Mouse (Mus musculus): Measurements from ENCODE around the gene Stk35. TPM values are rescaled to one million over a fixed set of nuclear protein-coding genes. Genes with fewer than 3 reads are reported as not detected.

Stk35 gene
- polyA plus RNA-seq, 1 experiment: 18.8 TPM

DNA sequence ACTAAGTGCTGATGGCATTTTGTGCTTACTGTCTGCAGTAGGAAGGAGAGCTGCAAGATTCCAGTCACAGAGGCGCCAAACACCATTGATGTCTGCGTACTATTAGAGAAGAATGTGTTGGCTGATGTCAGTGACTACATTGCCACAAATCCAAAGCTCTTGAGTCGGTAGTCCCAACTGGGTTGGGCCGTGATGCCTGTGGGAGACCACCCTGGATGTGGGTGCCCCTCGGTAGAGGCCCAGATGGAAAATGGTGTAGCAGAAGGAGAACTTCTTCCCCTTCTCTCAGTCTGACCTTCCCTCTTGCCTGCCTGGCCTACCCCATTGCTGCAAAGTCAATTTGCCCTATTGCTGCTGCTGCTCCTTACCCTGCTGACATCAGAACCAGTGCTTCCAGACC is 68.8 kb downstream of the Stk35 start:
- Histone ChIP-seq H3K4me3 (ENCODE audit: insufficient read depth, low read length) (no peak overlapping the region), H3K4me1 (ENCODE audit: control insufficient read depth, insufficient read depth, low read length) (no peaks in the 10 kb centered on the region), H3K27ac (ENCODE audit: insufficient read depth, low read depth, low read length) (no peak overlapping the region)
- no peak for TF ChIP-seq POLR2A (IDR thresholded peaks at IDR 0.05; ENCODE audit: borderline replicate concordance, low read depth, low read length)
- no peak for TF ChIP-seq CTCF (IDR thresholded peaks at IDR 0.05; ENCODE audit: low read depth, low read length)

DNA sequence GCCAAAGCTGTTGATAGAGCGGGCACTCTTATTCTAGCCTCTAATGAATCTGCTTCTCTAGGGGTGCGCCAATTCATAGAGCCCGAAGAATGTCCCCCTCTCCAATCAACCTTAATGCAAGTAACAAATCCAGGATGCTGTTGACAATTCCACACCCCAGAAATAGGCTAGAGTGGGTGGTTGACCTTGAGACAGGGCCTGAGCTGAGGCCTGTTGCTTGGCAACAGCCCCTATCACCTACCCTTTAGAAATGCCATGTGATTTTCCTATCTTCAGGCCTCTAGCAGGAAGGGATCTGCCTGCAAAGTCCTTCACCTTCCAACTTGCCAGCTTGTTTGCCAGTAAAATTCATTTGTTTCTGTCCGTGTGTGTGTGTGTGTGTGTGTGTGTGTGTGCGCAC is 70.9 kb downstream of the Stk35 start:
- Histone ChIP-seq H3K4me1 (ENCODE audit: control insufficient read depth, insufficient read depth, low read length) (no peaks in the 10 kb centered on the region), H3K4me3 (ENCODE audit: insufficient read depth, low read length) (no peak overlapping the region), H3K27ac (ENCODE audit: insufficient read depth, low read depth, low read length) (no peak overlapping the region)
- no peak for TF ChIP-seq POLR2A (IDR thresholded peaks at IDR 0.05; ENCODE audit: borderline replicate concordance, low read depth, low read length)
- TF ChIP-seq CTCF (IDR thresholded peaks at IDR 0.05; ENCODE audit: low read depth, low read length): no peak

DNA sequence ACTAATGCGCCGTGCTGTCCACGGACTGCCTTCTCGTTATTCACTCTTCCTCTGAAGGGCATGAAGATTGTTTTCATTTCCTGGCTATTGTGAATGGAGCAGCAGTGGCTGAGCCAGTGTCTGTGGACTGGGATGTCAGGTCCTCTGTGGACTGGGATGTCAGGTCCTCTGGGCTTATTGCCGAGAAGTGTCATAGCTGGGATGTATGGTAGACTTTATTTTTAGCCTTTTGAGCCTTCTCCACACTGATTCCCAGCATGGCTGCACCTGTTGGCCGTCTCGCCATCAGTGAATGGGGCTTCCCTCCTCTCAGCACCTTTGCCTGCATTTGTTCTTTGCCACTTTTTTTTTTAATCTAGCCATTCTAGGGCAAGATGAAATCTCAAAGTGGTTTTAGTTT is 71.8 kb downstream of the Stk35 start:
- TF ChIP-seq POLR2A (IDR thresholded peaks at IDR 0.05; ENCODE audit: borderline replicate concordance, low read depth, low read length) (no peak), CTCF (IDR thresholded peaks at IDR 0.05; ENCODE audit: low read depth, low read length) (no peak)
- H3K27ac ChIP-seq (ENCODE audit: insufficient read depth, low read depth, low read length): no peak overlapping the region
- H3K4me1 ChIP-seq (ENCODE audit: control insufficient read depth, insufficient read depth, low read length): no peaks in the 10 kb centered on the region
- no peak overlapping the region for H3K4me3 ChIP-seq (ENCODE audit: insufficient read depth, low read length)

DNA sequence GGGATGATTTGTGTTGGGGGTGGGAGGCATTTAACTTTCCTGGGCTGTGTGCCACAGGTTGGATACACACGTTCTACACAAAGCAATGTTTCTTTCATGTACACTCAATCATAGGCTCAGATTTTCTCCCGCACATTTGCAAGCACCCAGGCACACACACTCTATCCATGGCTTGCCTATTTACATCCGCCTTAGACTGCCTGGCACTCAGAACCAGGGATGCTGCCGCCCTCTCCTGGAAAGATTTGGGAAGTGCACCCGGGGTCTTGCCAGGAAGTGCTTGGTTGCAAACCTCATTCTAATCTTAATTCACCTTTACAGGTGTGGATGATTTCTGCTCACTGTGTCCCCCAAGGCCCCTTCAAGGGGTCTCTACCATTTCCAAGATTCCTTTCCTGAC is 73.2 kb downstream of the Stk35 start:
- Histone ChIP-seq H3K4me3 (ENCODE audit: insufficient read depth, low read length) (no peak overlapping the region), H3K4me1 (ENCODE audit: control insufficient read depth, insufficient read depth, low read length) (no peaks in the 10 kb centered on the region), H3K27ac (ENCODE audit: insufficient read depth, low read depth, low read length) (no peak overlapping the region)
- TF ChIP-seq POLR2A (IDR thresholded peaks at IDR 0.05; ENCODE audit: borderline replicate concordance, low read depth, low read length) (no peak), CTCF (IDR thresholded peaks at IDR 0.05; ENCODE audit: low read depth, low read length) (peak; percentile 91)

DNA sequence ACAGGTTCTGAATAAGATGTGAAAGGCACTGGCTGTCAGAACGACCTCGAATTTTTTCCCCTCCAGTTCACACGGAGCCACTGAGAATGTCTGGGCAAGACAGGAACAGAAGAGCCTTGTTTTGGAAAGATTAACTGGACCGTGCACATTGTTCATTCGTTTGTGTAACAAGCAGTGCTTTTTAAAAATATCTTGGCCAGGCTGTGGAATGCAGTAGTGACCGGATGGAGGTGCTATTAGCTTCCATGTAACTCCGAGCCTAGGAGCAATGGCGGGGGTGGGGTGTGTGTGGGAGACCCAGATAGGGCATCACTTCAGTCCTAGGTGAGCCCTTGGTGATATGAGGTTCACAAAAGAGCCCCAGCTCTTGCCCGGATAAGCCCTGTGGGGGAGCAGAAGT is 73.8 kb downstream of the Stk35 start:
- H3K27ac ChIP-seq (ENCODE audit: insufficient read depth, low read depth, low read length): no peak overlapping the region
- no peak overlapping the region for H3K4me3 ChIP-seq (ENCODE audit: insufficient read depth, low read length)
- TF ChIP-seq CTCF (IDR thresholded peaks at IDR 0.05; ENCODE audit: low read depth, low read length) (no peak), POLR2A (IDR thresholded peaks at IDR 0.05; ENCODE audit: borderline replicate concordance, low read depth, low read length) (no peak)
- H3K4me1 ChIP-seq (ENCODE audit: control insufficient read depth, insufficient read depth, low read length): no peaks in the 10 kb centered on the region

DNA sequence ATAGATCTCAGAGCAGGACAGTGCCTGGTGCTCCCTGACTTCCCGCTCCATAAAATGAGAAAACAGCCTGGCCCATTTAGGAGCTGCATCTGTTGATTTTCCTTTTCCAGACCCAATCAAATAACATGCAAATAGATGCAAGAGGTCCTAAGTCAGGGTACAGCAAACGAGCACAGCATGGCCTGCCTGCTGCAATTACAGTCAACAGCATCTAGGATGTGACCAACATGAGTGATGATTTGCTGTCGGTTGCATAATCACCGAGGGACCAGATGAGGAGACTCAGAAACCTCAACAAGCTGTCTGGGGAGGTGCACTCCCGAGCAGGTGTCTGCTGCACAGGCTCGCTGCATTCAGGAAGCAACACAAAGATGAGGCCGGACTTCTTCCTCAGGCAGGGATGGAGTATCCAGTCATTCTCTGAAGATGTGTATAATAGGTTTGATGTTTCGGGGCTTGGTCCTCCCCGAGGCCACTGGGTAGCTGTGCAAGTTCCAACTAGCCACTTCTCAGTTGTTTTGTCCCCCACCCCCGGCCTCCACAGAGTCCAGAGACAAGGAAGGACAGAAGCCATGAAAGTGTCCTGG is 74.3 kb downstream of the Stk35 start:
- H3K27ac ChIP-seq (ENCODE audit: insufficient read depth, low read depth, low read length): no peak overlapping the region
- no peak overlapping the region for H3K4me3 ChIP-seq (ENCODE audit: insufficient read depth, low read length)
- no peaks in the 10 kb centered on the region for H3K4me1 ChIP-seq (ENCODE audit: control insufficient read depth, insufficient read depth, low read length)
- TF ChIP-seq POLR2A (IDR thresholded peaks at IDR 0.05; ENCODE audit: borderline replicate concordance, low read depth, low read length) (no peak), CTCF (IDR thresholded peaks at IDR 0.05; ENCODE audit: low read depth, low read length) (no peak)

- H3K27ac ChIP-seq (ENCODE audit: insufficient read depth, low read depth, low read length): no peak overlapping the region
- no peak for TF ChIP-seq POLR2A (IDR thresholded peaks at IDR 0.05; ENCODE audit: borderline replicate concordance, low read depth, low read length)
- no peak for TF ChIP-seq CTCF (IDR thresholded peaks at IDR 0.05; ENCODE audit: low read depth, low read length)
- no peaks in the 10 kb centered on the region for H3K4me1 ChIP-seq (ENCODE audit: control insufficient read depth, insufficient read depth, low read length)
- no peak overlapping the region for H3K4me3 ChIP-seq (ENCODE audit: insufficient read depth, low read length)
These were observed 76.6 kb downstream of the Stk35 start for GRCm38 (mm10) chr2:129876935-129877334.

DNA sequence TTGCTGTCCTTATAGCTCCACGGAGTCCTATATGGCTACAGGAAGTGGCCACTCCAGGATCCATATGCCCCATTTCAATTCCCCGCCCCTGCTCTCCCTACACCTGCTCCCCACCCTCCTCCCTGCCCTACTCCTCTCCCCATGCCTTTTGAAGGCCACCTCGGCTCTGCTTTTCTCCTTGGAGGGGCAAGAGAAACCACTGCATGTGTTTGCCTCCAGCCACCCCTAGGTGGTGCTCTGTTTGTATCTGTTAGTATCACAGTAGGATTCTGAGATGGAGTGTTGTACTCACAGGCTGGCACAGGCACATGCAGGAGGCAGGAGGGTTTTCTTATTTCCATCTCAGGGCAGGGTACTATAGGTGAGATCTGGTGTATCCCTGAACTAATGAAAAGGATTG is 79.5 kb downstream of the Stk35 start:
- no peak overlapping the region for H3K4me3 ChIP-seq (ENCODE audit: insufficient read depth, low read length)
- no peak for TF ChIP-seq POLR2A (IDR thresholded peaks at IDR 0.05; ENCODE audit: borderline replicate concordance, low read depth, low read length)
- peak; percentile 62; the same call in 1 of the 2 replicates for TF ChIP-seq CTCF (IDR thresholded peaks at IDR 0.05; ENCODE audit: low read depth, low read length)

GRCm38 (mm10) chr2:129880226-129880625 is 79.9 kb downstream of the Stk35 start:
- no peak overlapping the region for H3K4me3 ChIP-seq (ENCODE audit: insufficient read depth, low read length)
- H3K27ac ChIP-seq (ENCODE audit: insufficient read depth, low read depth, low read length): no peak overlapping the region
- TF ChIP-seq CTCF (IDR thresholded peaks at IDR 0.05; ENCODE audit: low read depth, low read length) (no peak), POLR2A (IDR thresholded peaks at IDR 0.05; ENCODE audit: borderline replicate concordance, low read depth, low read length) (no peak)
- peaks cover 5% of the 10 kb centered on the region; the same call in 1 of the 2 replicates for H3K4me1 ChIP-seq (ENCODE audit: control insufficient read depth, insufficient read depth, low read length)

More for the DNA sequence above, 79.5 kb downstream of the Stk35 start:
- peaks cover 5% of the 10 kb centered on the region; the same call in 1 of the 2 replicates for H3K4me1 ChIP-seq (ENCODE audit: control insufficient read depth, insufficient read depth, low read length)
- H3K27ac ChIP-seq (ENCODE audit: insufficient read depth, low read depth, low read length): no peak overlapping the region

DNA sequence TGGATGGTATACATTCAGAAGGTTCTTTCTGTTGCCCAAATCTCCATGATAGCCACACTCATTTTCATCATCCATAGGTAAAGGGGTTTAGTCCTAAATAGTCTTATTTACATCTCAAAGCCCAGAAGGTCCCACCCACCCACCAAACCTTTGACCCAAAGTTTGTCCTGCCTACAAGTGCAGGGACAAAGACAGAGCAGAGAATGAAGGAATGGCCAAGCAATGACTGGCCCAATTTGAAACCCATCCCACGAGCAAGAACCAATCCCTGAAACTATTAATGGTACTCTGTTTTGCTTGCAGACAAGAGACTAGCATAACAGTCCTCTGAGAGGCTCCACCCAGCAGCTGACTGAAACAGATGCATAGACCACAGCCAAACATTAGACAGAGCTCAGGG is 81.6 kb downstream of the Stk35 start:
- TF ChIP-seq POLR2A (IDR thresholded peaks at IDR 0.05; ENCODE audit: borderline replicate concordance, low read depth, low read length): no peak
- no peak for TF ChIP-seq CTCF (IDR thresholded peaks at IDR 0.05; ENCODE audit: low read depth, low read length)
- peaks cover 5% of the 10 kb centered on the region; the same call in 1 of the 2 replicates for H3K4me1 ChIP-seq (ENCODE audit: control insufficient read depth, insufficient read depth, low read length)
- no peak overlapping the region for H3K27ac ChIP-seq (ENCODE audit: insufficient read depth, low read depth, low read length)
- no peak overlapping the region for H3K4me3 ChIP-seq (ENCODE audit: insufficient read depth, low read length)

Other genes with a start within 250 kb of the Stk35 start
- gene Sirpa, start 207.7 kb upstream of the Stk35 start, polyA plus RNA-seq (2012; ENCODE audit: insufficient read depth, insufficient read length, missing spikeins): 1,284 and 1,400 TPM in 2 replicates
- not detected in 2 replicates for gene Pdyn, start 100.7 kb upstream of the Stk35 start, polyA plus RNA-seq (2012; ENCODE audit: insufficient read depth, insufficient read length, missing spikeins)
- gene Tgm3, start 211.8 kb downstream of the Stk35 start, polyA plus RNA-seq (2012; ENCODE audit: insufficient read depth, insufficient read length, missing spikeins): not detected in 2 replicates